Mouse (Mus musculus) layer of hippocampus, postnatal 25 days (tissue): ENCODE measurements around the gene Lhfpl2. TPM values are rescaled to one million over a fixed set of nuclear protein-coding genes. Genes with fewer than 3 reads are reported as not detected.

Experiments used
- DNase-seq, 2 experiments: peaks; one replicate each; pipeline ENCODE4 v3.0.0; 2022; ENCODE audit warnings: mixed read lengths in 2 of 2, low spot score in 1 of 2; ENCODE audit errors: extremely low spot score in 1 of 2
- total RNA-seq, 2 experiments: library from RNA; stranded (reverse); gene quantifications; 2 replicates each; pipeline ENCODE4 v1.2.3; 2021

The Lhfpl2 gene
- total RNA-seq, 2 experiments from 2014 or later = 32.1 to 39.8 TPM

DNA sequence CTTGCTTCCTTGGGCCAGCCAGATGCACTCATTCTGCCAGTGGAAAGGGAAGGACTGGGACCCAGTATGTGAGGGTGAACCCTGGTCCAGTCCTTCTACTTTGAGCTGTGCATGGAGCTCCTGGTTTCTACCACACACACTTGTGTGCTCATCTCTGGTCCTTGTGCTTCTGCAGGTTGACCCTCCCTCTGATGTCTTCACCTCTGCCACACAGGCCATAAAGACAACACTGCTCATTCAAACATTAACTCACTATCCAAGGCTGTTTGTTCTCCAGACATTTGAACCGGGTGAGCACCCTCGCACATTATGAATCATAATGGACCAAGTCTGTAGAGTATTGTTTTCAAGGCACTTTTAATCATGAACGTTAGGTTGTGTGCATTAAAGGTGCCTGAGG lies 37.0 kb downstream of the Lhfpl2 start:
- no peak for DNase-seq

DNA sequence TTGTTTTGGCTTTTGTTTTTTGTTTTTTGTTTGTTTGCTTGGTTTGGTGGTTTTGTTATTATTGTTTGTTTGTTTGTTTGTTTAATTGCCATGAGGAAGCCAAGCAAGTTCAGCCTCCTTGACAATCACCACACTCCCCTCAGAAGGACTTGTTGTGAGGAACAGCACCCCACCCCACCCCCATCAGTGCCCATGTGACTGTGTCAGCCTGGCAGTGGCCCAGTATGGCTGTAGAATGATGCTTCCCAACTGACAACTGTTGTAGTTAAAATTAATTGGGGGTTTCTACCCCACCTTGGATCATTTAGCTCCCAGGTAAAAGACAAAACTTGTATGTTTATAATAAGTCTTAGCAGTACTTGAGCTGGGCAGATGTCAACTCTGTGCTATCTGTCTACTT lies 37.6 kb downstream of the Lhfpl2 start:
- DNase-seq = no peak

DNA sequence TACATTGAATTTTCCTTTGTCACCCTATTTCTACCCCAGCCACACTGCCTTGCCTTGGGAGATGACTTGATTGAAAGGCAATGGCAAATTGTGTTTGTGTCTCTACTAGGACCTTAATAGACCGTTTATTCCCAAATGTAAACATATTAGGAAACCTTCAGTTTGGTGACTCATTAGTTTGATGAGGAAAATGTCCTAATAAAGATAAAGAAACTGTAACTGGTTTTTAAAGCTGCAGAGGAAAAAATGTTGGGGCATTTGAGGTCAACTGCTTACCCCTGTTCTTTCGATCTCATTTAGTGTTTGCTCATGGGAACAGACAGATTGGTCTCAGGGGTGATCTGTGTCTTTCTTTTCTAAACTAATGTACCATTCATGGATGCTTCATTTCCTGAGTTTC lies 40.1 kb downstream of the Lhfpl2 start:
- DNase-seq = no peak

DNA sequence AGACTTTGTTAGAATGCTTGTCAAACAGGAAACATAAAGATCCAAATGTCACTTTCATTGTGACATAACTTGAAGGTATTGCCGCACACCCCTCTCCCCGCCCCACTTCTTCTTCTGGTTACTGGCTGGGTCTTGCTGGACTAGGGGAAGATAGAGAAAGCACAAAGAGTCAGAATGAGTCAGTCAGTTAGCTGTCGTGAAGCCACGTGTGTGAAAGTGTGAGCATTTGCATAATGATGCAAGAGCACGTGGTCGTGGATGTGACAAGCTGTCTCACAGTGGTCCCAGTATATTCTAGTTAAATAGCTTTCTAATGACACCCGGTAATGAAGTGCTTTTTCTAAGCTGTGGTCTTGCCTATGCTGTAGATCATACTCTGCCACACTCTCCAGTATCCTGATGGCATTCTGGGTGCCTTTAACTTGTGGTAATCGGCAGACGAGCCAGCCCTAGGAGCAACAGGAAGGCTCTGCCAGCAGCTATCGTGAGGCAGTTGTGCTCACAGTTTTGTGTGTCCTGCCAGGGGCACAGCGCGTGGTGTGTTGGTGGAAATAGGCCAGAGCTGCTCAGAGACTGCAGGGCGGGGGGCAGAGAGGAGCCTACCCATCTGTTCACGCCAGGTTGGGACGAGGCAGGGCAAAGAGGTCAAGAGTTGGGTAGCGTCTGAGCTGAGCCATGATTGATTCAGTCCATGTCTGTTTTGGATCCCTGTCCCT lies 40.9 kb downstream of the Lhfpl2 start:
- no peak for DNase-seq

DNA sequence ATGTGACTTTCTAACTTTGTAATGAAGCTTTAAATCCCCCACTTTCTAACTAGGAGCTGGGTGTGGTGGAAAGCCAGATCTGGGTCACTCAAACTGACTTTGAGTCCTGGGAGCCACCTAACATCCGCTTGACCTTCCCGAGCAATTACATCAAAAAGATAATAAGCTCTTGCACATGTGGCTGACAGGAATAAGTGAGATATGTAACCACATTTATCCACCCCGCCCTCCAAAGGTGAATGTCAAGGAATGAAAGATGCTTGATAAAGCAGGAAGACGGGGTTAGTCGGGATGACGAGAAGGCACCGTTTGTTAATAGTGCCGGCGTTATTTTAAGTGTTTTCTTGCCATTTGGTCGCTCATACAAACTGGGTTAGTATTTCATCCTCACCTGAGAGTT lies 41.5 kb downstream of the Lhfpl2 start:
- no peak for DNase-seq

DNA sequence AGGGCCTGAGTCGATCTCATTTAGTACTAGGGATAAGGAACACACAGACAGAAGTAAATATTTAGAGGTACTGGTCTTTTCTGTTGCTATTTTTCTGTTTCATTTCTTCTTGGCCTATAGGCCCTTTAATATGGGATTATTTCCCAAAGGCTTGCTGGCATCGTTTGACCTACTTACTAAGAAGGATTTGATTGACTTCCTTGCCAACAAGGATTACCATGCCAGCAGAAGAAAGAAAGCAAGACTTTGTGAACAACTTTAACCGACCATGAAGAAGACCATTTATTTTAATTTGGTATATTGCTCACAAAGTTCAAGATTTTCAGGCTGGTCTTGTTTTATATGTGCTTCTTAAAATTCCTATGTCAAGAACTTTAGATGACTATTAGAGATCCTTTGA lies 42.8 kb downstream of the Lhfpl2 start:
- no peak for DNase-seq

DNA sequence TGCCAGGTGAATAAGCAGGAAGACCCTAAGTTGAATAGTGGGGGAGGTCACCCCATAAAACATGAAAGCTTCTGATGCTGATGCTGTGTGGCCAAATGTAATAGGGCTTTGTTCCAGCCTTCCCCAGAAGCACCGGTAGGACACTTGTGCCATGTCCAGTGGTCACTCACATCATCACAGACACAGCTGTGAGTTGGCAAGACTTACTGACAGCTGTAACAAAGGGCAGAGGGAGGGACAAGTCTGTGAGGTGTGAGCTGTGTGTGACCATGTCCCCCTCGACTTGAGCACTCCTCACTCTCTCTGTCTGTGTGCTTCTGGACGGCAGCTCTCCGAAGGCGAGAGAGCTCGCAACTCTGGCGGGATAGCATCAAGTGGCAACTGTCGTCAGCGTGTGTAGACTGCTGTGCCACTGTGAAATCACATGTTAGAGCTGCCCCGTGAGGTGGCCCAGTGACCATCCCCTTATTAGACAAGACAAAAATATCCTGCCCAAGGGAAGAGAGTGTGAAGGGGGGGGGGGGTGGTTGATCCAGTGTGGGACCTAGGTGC lies 43.5 kb downstream of the Lhfpl2 start:
- DNase-seq = no peak

DNA sequence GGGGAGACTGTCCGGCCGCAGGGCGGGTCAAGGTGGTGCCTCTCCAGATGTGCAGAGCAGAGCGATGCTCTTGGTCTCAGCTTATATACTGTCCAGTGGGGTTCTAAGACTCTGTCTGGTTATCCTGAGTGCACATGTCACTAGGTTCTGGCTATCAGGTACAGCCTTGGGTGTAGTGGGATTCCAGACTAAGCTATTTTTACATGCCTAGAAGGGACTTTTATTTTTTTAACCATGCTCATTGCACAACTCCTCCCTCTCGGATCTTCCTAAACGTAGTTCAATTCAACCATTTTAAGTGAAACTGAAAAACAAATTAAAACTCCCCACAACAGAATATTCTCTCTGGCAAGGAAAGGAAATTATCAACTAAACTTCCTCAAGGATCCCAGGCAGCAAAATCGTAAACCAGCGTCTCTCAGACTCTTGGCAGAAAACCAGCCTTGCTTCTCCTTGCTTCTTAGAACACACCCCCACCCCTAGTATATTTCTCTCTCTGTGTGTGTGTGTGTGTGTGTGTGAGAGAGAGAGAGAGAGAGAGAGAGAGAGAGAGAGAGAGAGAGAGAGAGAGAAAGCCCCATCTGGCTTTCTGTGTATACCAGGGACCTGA lies 47.4 kb downstream of the Lhfpl2 start:
- no peak for DNase-seq

DNA sequence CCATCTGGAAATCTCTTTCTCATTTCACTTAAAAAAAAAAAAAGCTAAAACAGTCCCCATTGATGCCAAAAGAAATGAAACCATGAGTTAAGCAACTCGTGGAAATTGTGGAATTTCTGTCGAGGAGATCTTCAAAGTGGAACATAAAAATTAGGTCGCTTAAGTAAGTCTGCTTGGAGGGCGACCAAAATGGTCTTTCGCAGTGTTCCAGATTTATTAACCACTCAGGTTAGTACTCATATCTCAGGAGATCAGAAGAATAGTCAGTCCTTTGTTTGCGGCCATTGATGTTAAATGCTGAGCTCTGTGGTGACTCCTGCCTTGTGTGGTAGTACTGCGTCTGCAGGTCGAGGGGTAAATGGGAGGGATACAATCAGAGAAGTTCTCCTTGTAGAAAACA lies 48.8 kb downstream of the Lhfpl2 start:
- no peak for DNase-seq

DNA sequence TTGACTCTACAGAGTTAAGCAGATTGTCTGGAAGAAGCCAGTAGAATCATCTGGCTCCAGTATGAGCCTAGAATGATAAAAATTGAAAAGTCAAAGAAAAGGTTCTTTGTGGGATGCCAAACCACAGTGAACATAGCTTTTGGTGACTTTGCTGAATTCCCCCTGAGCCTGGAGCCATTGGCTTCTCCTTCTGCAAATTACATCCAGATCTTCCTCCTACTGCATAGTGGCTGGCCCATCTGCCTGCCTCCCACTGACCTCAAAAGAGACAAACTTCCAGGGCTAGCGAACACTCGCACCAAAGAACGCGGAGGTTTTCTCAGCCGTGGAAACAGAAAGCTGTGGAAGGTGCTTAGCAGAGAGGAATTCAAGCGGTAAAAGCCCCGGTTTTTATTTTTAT lies 49.4 kb downstream of the Lhfpl2 start:
- no peak for DNase-seq

DNA sequence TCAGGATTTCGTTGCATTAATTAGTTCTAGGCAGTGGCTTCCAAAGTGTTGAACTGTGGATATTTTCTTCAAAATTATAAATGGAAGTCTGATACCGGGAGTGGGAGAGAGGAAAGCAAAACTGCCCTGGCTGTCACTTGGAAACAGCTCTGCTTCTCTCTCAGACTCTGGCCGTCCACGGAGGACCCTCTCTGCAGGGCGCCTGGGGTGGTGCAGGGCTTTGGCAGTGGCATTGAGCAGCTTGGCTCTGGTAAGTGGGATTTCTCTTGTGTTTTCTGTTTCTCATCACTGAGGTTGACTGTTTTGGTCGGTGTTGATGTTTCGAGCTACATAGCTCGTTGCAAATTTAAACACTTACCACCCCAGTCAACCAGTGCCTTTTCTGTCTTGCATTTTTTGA lies 53.0 kb downstream of the Lhfpl2 start:
- DNase-seq = no peak

DNA sequence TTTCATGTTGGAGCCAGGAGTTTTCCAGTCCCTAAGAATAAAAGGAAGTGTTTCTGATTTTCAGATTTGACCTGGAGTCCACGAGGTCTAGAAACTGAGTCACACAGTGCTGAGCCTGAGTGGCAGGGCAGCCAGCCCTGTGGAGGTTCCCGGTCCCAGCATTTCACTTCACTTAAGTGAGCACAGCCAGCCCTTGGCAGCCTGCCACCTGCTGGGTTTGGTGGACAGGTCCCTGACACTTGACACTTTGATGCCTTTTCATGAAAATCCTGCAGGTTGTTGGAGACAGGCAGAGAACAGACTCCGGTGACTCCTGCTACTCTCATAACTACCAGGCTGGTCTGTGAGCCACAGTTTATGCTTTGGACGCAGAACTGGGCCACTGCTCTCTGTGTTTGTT lies 57.9 kb downstream of the Lhfpl2 start:
- peak in 1 of 2 experiments; percentile 47 for DNase-seq

DNA sequence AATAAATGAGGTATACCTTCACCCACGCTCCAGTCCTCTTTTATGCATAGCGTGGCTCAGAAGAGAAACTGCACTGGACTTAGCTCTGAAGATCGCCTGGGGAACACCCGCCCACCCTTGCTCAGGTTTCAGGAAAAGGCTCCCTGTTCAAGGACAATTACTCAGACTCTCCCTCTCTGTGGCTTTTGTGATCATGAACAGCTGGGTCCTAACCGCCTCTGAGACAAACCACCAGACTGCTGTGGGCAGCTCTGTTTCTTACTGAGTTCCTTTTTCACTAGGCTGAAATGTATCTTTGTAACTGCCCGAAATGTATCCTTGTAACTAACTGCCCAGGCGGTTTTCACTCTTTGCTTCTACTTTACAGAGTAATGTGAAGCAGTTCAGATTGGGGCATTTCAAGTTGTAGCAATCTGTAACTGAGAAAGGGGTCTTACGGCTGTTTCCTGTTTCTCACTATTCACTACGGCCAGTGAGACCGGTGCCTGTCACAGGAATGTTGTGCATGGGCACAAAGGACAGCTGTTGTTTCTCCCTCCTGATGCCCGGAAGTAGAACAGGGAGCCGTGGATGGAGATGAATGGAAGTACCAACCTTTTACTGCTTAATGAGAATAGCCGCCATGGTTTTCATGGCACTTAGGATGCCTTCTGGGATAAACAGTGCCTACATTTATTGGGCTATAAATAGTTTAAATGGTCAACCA lies 59.3 kb downstream of the Lhfpl2 start:
- no peak for DNase-seq

DNA sequence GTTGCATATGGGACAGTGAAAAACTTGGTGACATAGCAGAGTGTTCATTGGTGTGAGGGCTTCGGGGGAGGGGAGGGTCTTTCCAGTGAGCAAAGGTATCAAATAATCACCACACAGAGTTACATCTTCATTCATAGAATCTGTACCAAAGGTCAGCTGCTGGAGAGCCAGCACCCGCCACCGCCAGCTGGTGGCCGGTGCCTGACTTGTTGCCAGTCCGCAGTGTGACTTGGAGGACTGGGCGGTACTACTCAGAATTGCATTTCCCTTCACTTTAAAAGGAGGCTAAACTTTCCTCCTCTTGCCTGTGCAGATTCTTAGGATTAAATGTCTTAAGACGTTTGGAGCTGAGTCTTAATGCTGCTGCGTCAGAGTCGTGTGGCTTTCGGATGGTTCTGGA lies 59.9 kb downstream of the Lhfpl2 start:
- DNase-seq = no peak

DNA sequence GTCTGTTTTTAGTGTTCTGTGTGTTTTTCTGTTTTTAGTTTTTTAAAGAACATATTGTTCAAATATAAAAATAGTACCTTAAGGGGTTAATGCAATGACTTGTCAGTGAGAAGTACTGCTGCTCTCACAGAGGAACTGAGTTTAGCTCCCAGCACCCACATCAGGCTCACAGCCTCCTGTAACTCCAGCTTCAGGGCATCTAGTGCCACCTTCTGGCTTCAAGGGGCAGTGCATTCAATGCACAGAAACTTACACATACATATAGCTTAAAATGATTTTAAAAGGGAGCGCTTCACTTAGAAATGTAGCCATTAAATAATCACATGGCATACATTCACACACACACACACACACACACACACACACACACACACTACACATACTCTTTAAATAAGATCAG lies 60.5 kb downstream of the Lhfpl2 start:
- no peak for DNase-seq

DNA sequence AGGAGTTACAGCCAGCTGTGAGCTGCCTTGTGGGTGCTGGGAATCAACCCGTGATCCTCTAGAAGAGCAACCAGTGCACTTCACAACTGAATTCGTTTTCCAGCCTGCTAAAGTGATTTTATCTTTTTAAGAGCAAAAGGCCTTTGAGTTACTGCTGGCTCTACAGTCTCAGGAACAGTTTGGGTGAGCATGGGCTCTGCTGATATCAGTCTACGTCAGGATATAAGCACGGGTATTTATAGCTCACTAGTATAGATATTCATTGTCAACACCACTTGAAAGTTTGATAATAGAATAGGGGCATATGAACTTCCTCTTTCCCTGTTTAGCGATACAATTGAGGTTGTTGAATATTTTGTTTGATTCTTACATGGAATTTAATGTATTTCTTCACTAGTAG lies 61.7 kb downstream of the Lhfpl2 start:
- DNase-seq = no peak

DNA sequence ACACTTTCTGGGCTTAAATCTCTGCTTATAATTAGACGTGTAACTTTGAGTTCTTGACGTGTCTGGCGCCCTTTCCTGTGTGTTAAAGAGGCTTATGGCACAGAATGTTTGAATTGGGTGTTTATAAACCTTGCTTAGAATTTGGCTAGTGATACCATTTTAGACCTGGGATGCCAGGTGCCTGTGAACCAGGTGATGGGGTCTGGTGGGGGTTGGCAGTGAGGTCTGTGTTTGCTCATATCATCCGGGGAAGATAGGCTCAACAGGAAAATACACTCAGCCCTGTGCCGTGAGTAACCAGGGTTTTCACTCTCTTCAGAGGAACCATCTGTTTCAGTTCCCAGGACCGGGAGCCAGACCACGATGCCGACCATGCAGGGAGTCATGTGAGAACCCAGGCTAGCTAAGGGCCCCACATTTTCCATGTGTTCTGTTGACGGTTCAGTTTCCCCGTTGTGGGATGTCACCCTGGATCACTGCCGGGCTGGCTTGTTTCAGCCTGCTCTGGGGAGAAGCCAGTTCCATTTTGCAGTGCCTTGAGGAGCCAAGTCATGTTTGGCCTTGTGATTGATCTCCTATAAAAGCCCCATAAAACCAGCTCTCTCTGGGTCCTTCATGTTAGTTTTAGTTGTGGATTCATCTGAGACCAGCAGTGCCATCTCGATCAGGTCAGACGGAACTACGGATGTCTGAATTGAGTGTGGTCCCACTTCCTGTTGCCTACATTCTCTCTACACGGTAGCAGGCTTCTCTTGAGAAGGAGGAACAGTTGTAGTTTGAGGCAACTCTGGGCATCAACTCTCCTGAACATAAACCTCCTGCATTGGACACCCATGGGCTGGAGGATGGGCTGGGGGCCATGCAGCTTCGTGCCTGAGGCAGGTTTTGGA lies 65.4 kb downstream of the Lhfpl2 start:
- no peak for DNase-seq

DNA sequence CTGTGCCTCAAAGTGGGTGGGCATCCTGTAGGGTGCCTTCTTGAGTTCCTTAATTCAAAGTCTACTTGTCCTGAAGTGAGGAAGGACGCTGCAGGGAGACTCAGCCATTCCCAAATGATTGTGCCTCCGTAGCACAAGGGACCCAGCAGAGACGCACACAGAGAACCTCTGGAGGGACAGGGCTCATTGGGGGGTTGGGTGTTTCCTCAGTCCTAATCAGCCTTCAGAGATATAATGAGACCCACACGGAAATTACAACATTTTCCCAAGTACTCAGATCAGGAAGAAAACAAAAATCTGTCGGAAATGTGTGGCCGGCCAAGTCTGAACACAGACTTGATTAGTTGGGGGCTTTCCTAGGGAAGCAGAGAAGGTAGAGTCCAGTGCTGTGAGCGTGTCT lies 72.8 kb downstream of the Lhfpl2 start:
- no peak for DNase-seq

DNA sequence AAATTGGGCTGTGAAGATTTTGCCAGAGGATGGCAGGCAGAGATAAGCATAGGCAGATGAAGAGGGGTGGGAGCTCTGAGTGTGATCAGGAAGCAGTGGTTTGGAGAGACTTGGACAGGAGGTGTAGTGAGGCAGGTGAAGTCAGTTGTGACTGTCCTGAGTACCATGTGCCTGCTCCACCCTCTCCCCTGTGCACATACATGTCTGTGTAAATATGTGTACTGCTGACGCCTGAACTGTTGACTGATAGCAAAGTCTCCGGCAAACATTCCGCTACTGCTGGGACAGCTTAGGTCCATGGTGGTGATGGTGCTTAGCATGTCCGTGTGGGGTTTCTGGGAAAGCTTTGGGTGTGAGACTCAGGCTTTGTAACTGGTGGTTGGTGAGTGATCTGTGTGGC lies 73.5 kb downstream of the Lhfpl2 start:
- no peak for DNase-seq

DNA sequence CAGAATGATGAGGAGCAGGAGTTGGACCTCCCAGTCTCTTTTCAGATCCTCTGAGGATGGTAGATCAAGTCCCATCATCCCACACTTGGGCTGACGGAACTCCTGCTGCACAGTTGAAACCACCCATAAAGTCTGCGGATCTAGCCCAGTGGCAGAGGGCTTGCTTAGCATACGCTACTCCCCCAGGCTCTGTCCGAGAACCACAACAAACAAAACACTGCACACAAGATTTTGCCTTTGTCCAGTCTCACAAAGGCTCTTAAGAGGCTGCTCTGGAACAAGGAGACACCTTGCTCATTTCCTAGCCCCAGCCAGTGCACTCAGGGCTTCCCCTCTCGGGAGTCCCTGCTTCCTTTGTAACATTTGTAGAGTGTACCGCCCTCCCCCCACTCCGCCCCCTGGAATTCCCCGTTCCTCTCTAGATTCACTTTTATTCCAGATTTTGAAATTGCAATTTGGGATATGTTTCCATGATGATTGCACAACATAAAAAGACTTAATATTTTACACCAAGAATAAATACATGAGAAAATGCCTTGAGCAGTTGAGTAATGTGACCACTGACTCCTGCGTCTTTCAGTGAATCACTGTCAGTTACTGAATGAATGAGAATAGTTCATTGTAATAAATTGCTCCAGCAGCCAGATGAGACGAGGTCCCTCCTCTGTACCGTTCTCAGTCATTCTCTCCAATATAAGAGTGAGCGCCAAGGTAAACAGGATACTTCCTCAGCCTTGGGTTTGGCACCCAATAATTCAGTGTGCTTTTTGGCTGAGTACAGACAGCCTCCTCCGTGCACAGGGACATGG lies 74.8 kb downstream of the Lhfpl2 start:
- DNase-seq = no peak
